Mouse (Mus musculus): ENCODE data around the gene Mn1. TPM values are rescaled to one million over a fixed set of nuclear protein-coding genes. Genes with fewer than 3 reads are reported as not detected.

Mn1 gene
- polyA plus RNA-seq, 3 experiments from 2014 or later = not detected

- ATAC-seq = peak; percentile 58
Measured at GRCm38 (mm10) chr5:111489022-111489616, 72.0 kb downstream of the Mn1 start.

GRCm38 (mm10) chr5:111490599-111490998, 73.4 kb downstream of the Mn1 start:
- no peak for ATAC-seq

GRCm38 (mm10) chr5:111491485-111491884, 74.3 kb downstream of the Mn1 start:
- ATAC-seq = no peak

GRCm38 (mm10) chr5:111500036-111500435, 82.9 kb downstream of the Mn1 start:
- ATAC-seq = no peak

- ATAC-seq = no peak
Measured at GRCm38 (mm10) chr5:111501691-111502441, 84.7 kb downstream of the Mn1 start.

GRCm38 (mm10) chr5:111505241-111505640, 88.1 kb downstream of the Mn1 start:
- ATAC-seq = no peak

GRCm38 (mm10) chr5:111505824-111506223, 88.7 kb downstream of the Mn1 start:
- ATAC-seq = no peak

GRCm38 (mm10) chr5:111506410-111506809, 89.2 kb downstream of the Mn1 start:
- no peak for ATAC-seq

Other genes with a start within 250 kb of the Mn1 start
- gene Pitpnb, start 86.6 kb upstream of the Mn1 start, polyA plus RNA-seq (2017; shearing (Covaris generic)) = 10 to 100 TPM; 60.4 to 73.5 (median 62.2) TPM

Data from inflammation-experienced regulatory T-cells, adult 6 months (primary cell).